Mouse (Mus musculus) duodenum, adult 2 months (tissue): ENCODE results near the gene Kctd19. TPM values are rescaled to one million over a fixed set of nuclear protein-coding genes. Genes with fewer than 3 reads are reported as not detected.

Experiments
- polyA plus RNA-seq: library from polyadenylated mRNA; depleted of rRNA; stranded (reverse); fragments of >200 nt; gene quantifications from 2 replicates; pipeline ENCODE4 v1.2.3, GENCODE M21; 2012; ENCODE audit warnings: low replicate concordance; rRNA removed

Kctd19 gene
- polyA plus RNA-seq = 0.06 TPM in 1 of 2 replicates, not detected in the other

DNA sequence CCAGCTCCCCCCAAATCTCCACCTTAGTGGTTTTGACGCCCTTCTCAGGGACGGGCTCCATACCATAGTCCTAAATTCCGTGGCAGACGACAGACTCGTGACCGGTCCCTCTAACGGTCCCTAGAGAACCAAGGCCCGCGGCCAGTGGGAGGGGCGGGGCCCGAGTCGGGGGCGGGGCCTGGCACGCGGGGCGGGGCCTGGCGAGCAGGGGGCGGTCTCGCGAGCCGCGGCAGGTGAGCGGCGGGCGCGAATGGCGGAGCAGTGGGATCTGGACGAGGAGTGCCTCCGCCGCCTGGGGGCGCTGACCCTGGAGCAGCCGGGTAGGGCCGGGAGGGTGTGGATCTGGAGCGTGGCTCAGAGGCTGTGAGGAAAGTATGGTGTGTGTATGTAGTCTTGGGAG lies at the start of gene Kctd19, which contains the start of gene Lrrc36:
TSS of gene Kctd19 (minus strand) at position 112 of the 400 bp plus-strand sequence.
TSS of gene Lrrc36 (plus strand) at position 181 of the 400 bp plus-strand sequence.

DNA sequence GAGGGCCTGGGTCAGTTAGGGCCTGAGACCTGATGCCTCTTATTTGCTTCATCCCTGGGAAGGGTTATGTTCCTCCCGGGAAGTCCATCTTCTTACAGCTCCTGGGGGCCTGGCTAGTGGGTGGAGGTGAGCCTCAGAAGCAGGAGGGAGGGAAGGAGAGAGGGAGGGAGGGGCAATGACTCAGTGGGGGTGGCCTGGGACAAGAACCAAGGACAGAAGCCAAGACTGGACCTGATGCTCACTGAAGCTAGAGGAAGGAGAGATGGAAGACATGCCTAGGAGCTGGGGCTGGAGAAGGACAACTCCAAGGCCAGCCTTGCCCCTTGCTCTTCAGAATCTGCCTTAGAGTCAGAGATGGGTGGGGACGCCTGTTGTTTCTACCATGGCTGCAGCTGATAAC lies 40.3 kb downstream of the Kctd19 start, which contains the start of gene Plekhg4:
TSS of gene Plekhg4 (plus strand) at position 243 of the 400 bp plus-strand sequence.

DNA sequence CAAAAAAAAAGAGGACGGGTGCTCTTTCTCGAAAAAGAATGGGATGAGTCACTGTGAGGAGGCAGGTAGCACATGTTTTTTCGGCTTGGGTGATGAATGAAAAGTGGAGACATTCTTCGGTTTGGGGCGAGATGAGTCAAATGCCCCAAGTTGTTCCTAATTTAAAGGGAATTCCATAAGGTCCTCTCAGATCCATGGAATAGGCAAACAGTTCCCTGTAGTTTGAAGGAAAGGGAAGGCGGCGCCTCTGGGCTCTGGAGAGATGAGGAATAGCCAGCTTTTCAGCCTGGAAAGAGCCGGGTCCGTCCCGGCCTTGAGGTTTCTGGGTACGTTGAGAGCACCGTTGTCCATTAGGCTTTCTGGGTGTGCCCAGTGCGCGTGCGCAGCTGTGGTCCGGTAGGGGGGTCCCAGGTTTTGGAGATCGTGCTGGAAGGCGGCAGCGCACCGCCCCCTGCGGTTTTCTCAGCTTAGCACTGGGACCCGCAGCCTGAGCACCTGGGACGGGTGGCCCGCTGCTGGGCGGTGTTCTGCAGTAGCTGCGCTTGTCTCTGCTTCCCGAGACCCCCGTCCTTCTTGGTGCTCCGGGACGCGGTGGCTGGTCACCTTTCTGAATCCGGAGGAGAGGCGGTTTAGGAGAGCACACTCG lies 64.7 kb downstream of the Kctd19 start, which contains the start of gene Slc9a5:
TSS of gene Slc9a5 (plus strand) at position 394 of the 646 bp plus-strand sequence.

DNA sequence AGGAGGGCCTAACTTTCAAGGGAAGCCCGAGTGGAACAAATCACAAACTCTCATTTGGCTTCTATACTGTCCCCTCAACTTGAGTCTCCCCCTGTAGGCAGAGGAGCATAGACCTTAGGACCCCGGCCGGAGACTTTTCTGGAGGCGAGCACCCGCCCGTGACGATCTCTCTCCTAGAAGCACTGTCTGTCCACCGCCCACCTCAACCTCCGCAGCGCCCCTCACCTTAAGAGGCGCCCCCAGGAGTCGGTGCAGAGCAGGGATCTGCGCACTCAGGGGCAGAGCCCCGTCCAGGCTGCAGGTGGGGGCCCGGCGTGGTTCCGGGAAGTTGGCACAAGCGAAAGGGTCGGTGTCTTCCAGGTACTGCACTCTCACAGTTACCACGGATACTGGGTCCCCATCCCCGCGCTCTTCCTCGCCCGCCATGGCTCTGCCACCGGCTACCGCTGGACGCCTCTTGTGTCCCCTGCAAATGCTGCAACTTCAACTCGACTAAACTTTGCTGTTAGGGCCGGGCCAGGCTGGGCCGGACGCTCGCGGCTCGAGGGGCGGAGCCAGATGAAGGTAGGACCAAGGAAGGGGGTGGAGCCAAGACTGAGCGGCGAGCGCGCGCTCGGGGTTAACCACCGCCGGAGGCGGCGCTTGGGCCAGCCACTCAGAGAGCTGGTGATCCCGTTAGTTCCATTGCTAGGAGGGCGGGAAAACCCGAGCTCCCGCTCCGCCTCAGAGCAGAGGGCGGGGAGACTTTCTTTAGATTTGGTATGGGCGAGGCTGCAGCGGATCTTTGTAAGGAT lies 65.7 kb downstream of the Kctd19 start, which contains the start of gene Fhod1:
TSS of gene Fhod1 (minus strand) at position 526 of the 794 bp plus-strand sequence.

Other genes starting within 250 kb of the Kctd19 start
- gene Cbfb, start 242.8 kb downstream of the Kctd19 start, polyA plus RNA-seq = 2.2 and 2.7 TPM in 2 replicates
- 8.2 and 10.4 TPM in 2 replicates for gene D230025D16Rik, start 188.4 kb downstream of the Kctd19 start, polyA plus RNA-seq
- 9.6 and 16.2 TPM in 2 replicates for gene B3gnt9, start 158.3 kb downstream of the Kctd19 start, polyA plus RNA-seq
- gene Tradd, start 148.9 kb downstream of the Kctd19 start, polyA plus RNA-seq = 62.3 and 127 TPM in 2 replicates
- 13.1 and 36.2 TPM in 2 replicates for gene Fbxl8, start 148.9 kb downstream of the Kctd19 start, polyA plus RNA-seq
- 1.0 and 1.4 TPM in 2 replicates for gene Hsf4, start 143.7 kb downstream of the Kctd19 start, polyA plus RNA-seq
- 0.64 and 0.90 TPM in 2 replicates for gene Nol3, start 137.4 kb downstream of the Kctd19 start, polyA plus RNA-seq
- gene 4931428F04Rik, start 123.6 kb downstream of the Kctd19 start, polyA plus RNA-seq = 0.97 and 2.4 TPM in 2 replicates
- 3.0 and 3.4 TPM in 2 replicates for gene Exoc3l, start 117.4 kb downstream of the Kctd19 start, polyA plus RNA-seq
- gene E2f4, start 115.8 kb downstream of the Kctd19 start, polyA plus RNA-seq = 107 and 138 TPM in 2 replicates
- 58.7 and 87.7 TPM in 2 replicates for gene Elmo3, start 107.9 kb downstream of the Kctd19 start, polyA plus RNA-seq
- gene Lrrc29, start 87.2 kb downstream of the Kctd19 start, polyA plus RNA-seq = 6.5 and 8.6 TPM in 2 replicates
- gene Tmem208, start 87.1 kb downstream of the Kctd19 start, polyA plus RNA-seq = 120 and 146 TPM in 2 replicates
- 18.1 and 20.1 TPM in 2 replicates for gene Fhod1, start 65.5 kb downstream of the Kctd19 start, polyA plus RNA-seq
- 3.2 and 4.5 TPM in 2 replicates for gene Slc9a5, start 64.7 kb downstream of the Kctd19 start, polyA plus RNA-seq
- 0.33 and 0.41 TPM in 2 replicates for gene Plekhg4, start 40.2 kb downstream of the Kctd19 start, polyA plus RNA-seq
- 0.22 TPM in 1 of 2 replicates, not detected in the other for gene Lrrc36, start 69 bp upstream of the Kctd19 start, polyA plus RNA-seq
- gene Tppp3, start 58.0 kb upstream of the Kctd19 start, polyA plus RNA-seq = 53.0 and 57.7 TPM in 2 replicates
- 17.9 and 29.4 TPM in 2 replicates for gene Zdhhc1, start 83.4 kb upstream of the Kctd19 start, polyA plus RNA-seq
- 11.0 and 11.1 TPM in 2 replicates for gene Hsd11b2, start 105.3 kb upstream of the Kctd19 start, polyA plus RNA-seq
- 48.4 and 63.4 TPM in 2 replicates for gene Atp6v0d1, start 152.5 kb upstream of the Kctd19 start, polyA plus RNA-seq
- 7.7 and 13.9 TPM in 2 replicates for gene Ripor1, start 191.8 kb upstream of the Kctd19 start, polyA plus RNA-seq
- gene Ctcf, start 223.1 kb upstream of the Kctd19 start, polyA plus RNA-seq = 5.0 and 7.2 TPM in 2 replicates
- 0.31 TPM in 1 of 2 replicates, not detected in the other for gene Agrp, start 223.9 kb upstream of the Kctd19 start, polyA plus RNA-seq